Mouse (Mus musculus) macrophage (primary cell): ENCODE data around the gene Gm1140. TPM values are rescaled to one million over a fixed set of nuclear protein-coding genes. Genes with fewer than 3 reads are reported as not detected.
"Not testable (repeated sequence)": the region's sequence is repeated elsewhere in the genome, so short reads cannot be mapped to it uniquely, and the experiment has no call there.

ENCODE experiments used
- H3K27ac ChIP-seq: fragments of 350-480 bp; formaldehyde crosslinking; 2 replicates; pipeline ENCODE4 v1.9.0; 2021
- H3K36me3 ChIP-seq: fragments of 350-480 bp; formaldehyde crosslinking; 2 replicates; pipeline ENCODE4 v1.9.0; 2021; ENCODE audit errors: inconsistent target
- H3K4me3 ChIP-seq: fragments of 350-480 bp; formaldehyde crosslinking; 2 replicates; pipeline ENCODE4 v1.9.0; 2021; ENCODE audit errors: inconsistent target
- H3K79me2 ChIP-seq: fragments of 350-480 bp; formaldehyde crosslinking; 2 replicates; pipeline ENCODE4 v1.9.0; 2021; ENCODE audit errors: inconsistent target
- WGBS: methylation state at CpG from one replicate; pipeline ENCODE4 v1.1.7; 2026; ENCODE audit warnings: inconsistent platforms; ENCODE audit not compliant: missing documents; 5-methylcytosine and 5-hydroxymethylcytosine counted together
- polyA plus RNA-seq: library from polyadenylated mRNA; stranded (reverse); fragments of 250-400 nt; gene quantifications from 3 replicates; pipeline ENCODE4 v1.2.4, GENCODE M21; 2018; ENCODE audit warnings: inconsistent platforms
- total RNA-seq, 78 experiments: library from RNA; depleted of rRNA; stranded (reverse); fragments of 250-400 nt; gene quantifications; 1 replicate in 9 of 78; 2 replicates in 24 of 78; 3 replicates in 43 of 78; 4 replicates in 2 of 78; pipeline ENCODE4 v1.2.4; 2018; ENCODE audit warnings: inconsistent platforms in 56 of 78

The Gm1140 gene
- total RNA-seq (2018; cell fraction: chromatin; rRNA removed) = not detected
- not detected for total RNA-seq (2018; cell fraction: cytosol; rRNA removed)
- total RNA-seq (2018; cell fraction: nucleus; rRNA removed) = not detected
- not detected in 3 replicates for polyA plus RNA-seq

DNA sequence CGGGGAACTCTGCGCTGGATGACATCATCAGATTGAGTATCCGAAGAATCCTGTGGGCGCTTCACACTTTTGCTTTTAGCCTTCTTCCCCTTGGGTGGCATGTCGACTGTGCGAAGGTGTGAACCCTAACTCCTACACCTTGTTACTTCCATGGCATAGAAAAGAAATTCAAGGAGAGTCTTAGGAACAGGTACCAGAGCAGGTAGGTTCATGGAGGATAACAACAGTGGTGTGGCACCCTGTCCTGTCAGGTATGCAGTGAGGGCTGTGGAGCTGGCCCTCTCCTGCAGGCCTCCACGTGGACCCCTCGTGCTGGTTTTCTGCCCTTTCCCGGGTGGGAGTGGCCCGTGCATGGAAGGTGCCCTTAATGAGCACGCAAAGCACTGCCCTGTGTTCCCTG, at the start of gene Gm1140:
Gene Gm1140, minus strand, starts transcription at position 101 of the 400 bp plus-strand sequence.
- not testable (repeated sequence) for H3K4me3 ChIP-seq, H3K36me3 ChIP-seq, H3K27ac ChIP-seq, H3K79me2 ChIP-seq
- no CpG with 5 or more reads among the region's 11 CpGs for WGBS

DNA sequence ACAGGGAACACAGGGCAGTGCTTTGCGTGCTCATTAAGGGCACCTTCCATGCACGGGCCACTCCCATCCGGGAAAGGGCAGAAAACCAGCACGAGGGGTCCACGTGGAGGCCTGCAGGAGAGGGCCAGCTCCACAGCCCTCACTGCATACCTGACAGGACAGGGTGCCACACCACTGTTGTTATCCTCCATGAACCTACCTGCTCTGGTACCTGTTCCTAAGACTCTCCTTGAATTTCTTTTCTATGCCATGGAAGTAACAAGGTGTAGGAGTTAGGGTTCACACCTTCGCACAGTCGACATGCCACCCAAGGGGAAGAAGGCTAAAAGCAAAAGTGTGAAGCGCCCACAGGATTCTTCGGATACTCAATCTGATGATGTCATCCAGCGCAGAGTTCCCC, 2.0 kb upstream of the Gm1140 start, which contains the start of gene Gm14692:
Gene Gm14692, plus strand, starts transcription at position 301 of the 400 bp plus-strand sequence.
- WGBS = no CpG with 5 or more reads among the region's 10 CpGs
- H3K4me3 ChIP-seq, H3K79me2 ChIP-seq, H3K27ac ChIP-seq, H3K36me3 ChIP-seq: not testable (repeated sequence)

Other genes with a start within 250 kb of the Gm1140 start
- not detected in 3 replicates for gene Gm14692, start 2.1 kb upstream of the Gm1140 start, polyA plus RNA-seq
- not detected in 3 replicates for gene 4933436I01Rik, start 227.9 kb upstream of the Gm1140 start, polyA plus RNA-seq